Mouse (Mus musculus): Measurements from ENCODE around the gene Nck1.

Gene Nck1

GRCm38 (mm10) chr9:100535618-100536262 is 10.2 kb downstream of the Nck1 start:
- DNase-seq (ENCODE audit: low spot score in 2 of 2) = no peak

- DNase-seq (ENCODE audit: low spot score in 2 of 2) = no peak
Measured at GRCm38 (mm10) chr9:100534686-100535085, 11.2 kb downstream of the Nck1 start.

GRCm38 (mm10) chr9:100532847-100533505 is 13.0 kb downstream of the Nck1 start:
- DNase-seq (ENCODE audit: low spot score in 2 of 2) = no peak

- DNase-seq (ENCODE audit: low spot score in 2 of 2) = no peak
Measured at GRCm38 (mm10) chr9:100531296-100531695, 14.6 kb downstream of the Nck1 start.

GRCm38 (mm10) chr9:100525225-100525624 is 20.7 kb downstream of the Nck1 start:
- DNase-seq (ENCODE audit: low spot score in 2 of 2) = no peak

GRCm38 (mm10) chr9:100522029-100522428 is 23.9 kb downstream of the Nck1 start:
- DNase-seq (ENCODE audit: low spot score in 2 of 2) = no peak

GRCm38 (mm10) chr9:100520586-100520985 is 25.3 kb downstream of the Nck1 start:
- peak; percentile 21 to 57 for DNase-seq (ENCODE audit: low spot score in 2 of 2)

- no peak for DNase-seq (ENCODE audit: low spot score in 2 of 2)
Measured at GRCm38 (mm10) chr9:100520012-100520411, 25.9 kb downstream of the Nck1 start.

GRCm38 (mm10) chr9:100507581-100507980 is 38.4 kb downstream of the Nck1 start:
- DNase-seq (ENCODE audit: low spot score in 2 of 2) = no peak

- DNase-seq (ENCODE audit: low spot score in 2 of 2) = no peak
Measured at GRCm38 (mm10) chr9:100506652-100507051, 39.3 kb downstream of the Nck1 start.

- no peak for DNase-seq (ENCODE audit: low spot score in 2 of 2)
Measured at GRCm38 (mm10) chr9:100505498-100505897, 40.4 kb downstream of the Nck1 start.

- DNase-seq (ENCODE audit: low spot score in 2 of 2) = no peak
Measured at GRCm38 (mm10) chr9:100493611-100494261, 52.2 kb downstream of the Nck1 start.

GRCm38 (mm10) chr9:100491424-100491823 is 54.5 kb downstream of the Nck1 start:
- DNase-seq (ENCODE audit: low spot score in 2 of 2) = no peak

- DNase-seq (ENCODE audit: low spot score in 2 of 2) = no peak
Measured at GRCm38 (mm10) chr9:100488969-100489368, 57.0 kb downstream of the Nck1 start.

GRCm38 (mm10) chr9:100488056-100488713 is 57.7 kb downstream of the Nck1 start:
- DNase-seq (ENCODE audit: low spot score in 2 of 2) = no peak

GRCm38 (mm10) chr9:100486431-100486830 is 59.5 kb downstream of the Nck1 start, which contains the start of gene Il20rb:
Gene Il20rb, minus strand, starts transcription at chr9:100486788.
- DNase-seq (ENCODE audit: low spot score in 2 of 2) = no peak

GRCm38 (mm10) chr9:100483318-100483717 is 62.6 kb downstream of the Nck1 start:
- DNase-seq (ENCODE audit: low spot score in 2 of 2) = no peak

- no peak for DNase-seq (ENCODE audit: low spot score in 2 of 2)
Measured at GRCm38 (mm10) chr9:100481626-100482025, 64.3 kb downstream of the Nck1 start.

GRCm38 (mm10) chr9:100474056-100474455 is 71.9 kb downstream of the Nck1 start:
- DNase-seq (ENCODE audit: low spot score in 2 of 2) = no peak

GRCm38 (mm10) chr9:100473361-100473760 is 72.6 kb downstream of the Nck1 start:
- DNase-seq (ENCODE audit: low spot score in 2 of 2) = no peak

GRCm38 (mm10) chr9:100472931-100473330 is 73.0 kb downstream of the Nck1 start:
- DNase-seq (ENCODE audit: low spot score in 2 of 2) = no peak

GRCm38 (mm10) chr9:100471605-100471953 is 74.4 kb downstream of the Nck1 start:
- DNase-seq (ENCODE audit: low spot score in 2 of 2) = no peak
